Mouse (Mus musculus) embryo, embryonic 11.5 days (tissue): Measurements from ENCODE around the gene Zfp655.
"Not testable (repeated sequence)": the region's sequence is repeated elsewhere in the genome, so short reads cannot be mapped to it uniquely, and the experiment has no call there.

ENCODE experiments used
- DNase-seq: peaks from one replicate; pipeline ENCODE4 v3.0.0-alpha.2; 2012; ENCODE audit warnings: low read depth, low spot score

Gene Zfp655

GRCm38 (mm10) chr5:145219981-145220380 lies 11.5 kb upstream of the Zfp655 start:
- DNase-seq: no peak

- DNase-seq: no peak
These were observed 8.7 kb upstream of the Zfp655 start for GRCm38 (mm10) chr5:145222840-145223239.

- DNase-seq: no peak
These were observed 8.1 kb upstream of the Zfp655 start for GRCm38 (mm10) chr5:145223395-145223794.

- no peak for DNase-seq
These were observed 5.1 kb upstream of the Zfp655 start for GRCm38 (mm10) chr5:145226453-145226852.

GRCm38 (mm10) chr5:145229283-145229682 lies 2.2 kb upstream of the Zfp655 start:
- not testable (repeated sequence) for DNase-seq

- no peak for DNase-seq
These were observed 874 bp upstream of the Zfp655 start for GRCm38 (mm10) chr5:145230641-145231040.

GRCm38 (mm10) chr5:145231893-145232411 lies 437 bp downstream of the Zfp655 start:
- no peak for DNase-seq

- peak; percentile 8 for DNase-seq
These were observed 3.1 kb downstream of the Zfp655 start for GRCm38 (mm10) chr5:145234636-145235035.

GRCm38 (mm10) chr5:145249520-145249919 lies 18.0 kb downstream of the Zfp655 start:
- DNase-seq: no peak

GRCm38 (mm10) chr5:145273568-145273967 lies 42.1 kb downstream of the Zfp655 start:
- not testable (repeated sequence) for DNase-seq

GRCm38 (mm10) chr5:145279948-145280347 lies 48.4 kb downstream of the Zfp655 start:
- DNase-seq: no peak

GRCm38 (mm10) chr5:145280371-145281143 lies 49.0 kb downstream of the Zfp655 start, which contains the start of gene Zscan25:
Gene Zscan25, plus strand, starts transcription at chr5:145280500.
- peak; percentile 89 for DNase-seq

- no peak for DNase-seq
These were observed 56.9 kb downstream of the Zfp655 start for GRCm38 (mm10) chr5:145288382-145288781.

GRCm38 (mm10) chr5:145290697-145291096 lies 59.2 kb downstream of the Zfp655 start:
- no peak for DNase-seq

- no peak for DNase-seq
These were observed 60.9 kb downstream of the Zfp655 start for GRCm38 (mm10) chr5:145292398-145292797.
